Mouse (Mus musculus): Measurements from ENCODE around the gene Tanc1.

Tanc1 gene

GRCm38 (mm10) chr2:59881404-59881803 is 269.6 kb downstream of the Tanc1 start:
- in situ Hi-C loops (cut with MboI), result no loop called here

GRCm38 (mm10) chr2:59881831-59882741 is 270.2 kb downstream of the Tanc1 start, which contains the start of gene Wdsub1:
Wdsub1 (minus strand) TSS chr2:59882591.
- in situ Hi-C loops (cut with MboI), result no loop called here

DNA sequence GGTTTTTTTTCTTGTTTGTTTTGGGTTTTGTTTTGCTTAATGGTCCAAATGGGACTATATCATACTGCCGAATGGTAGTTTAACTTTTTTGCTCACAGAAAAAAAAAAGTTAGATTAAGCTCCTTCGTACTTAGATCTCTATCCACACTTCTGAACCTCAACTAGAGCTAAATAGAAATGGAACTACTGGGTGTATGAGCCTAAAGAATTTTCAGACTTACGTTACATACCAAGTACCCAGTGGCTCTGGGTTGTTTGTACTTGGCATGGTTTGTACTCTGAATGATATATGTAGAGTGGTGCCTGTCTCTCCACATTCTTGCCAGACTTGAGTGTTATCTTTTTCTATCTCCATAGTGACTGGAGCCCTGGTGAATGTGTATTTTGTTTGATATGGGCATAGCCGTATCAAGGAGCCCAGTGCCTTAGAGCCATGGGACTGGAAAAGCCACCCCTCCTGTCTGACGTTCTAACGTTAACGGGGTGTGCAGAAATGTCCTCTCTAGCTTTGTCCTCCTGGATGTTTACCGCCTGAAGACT is 271.0 kb downstream of the Tanc1 start:
- in situ Hi-C loops (cut with MboI), result no loop called here

GRCm38 (mm10) chr2:59889699-59890098 is 277.9 kb downstream of the Tanc1 start:
- in situ Hi-C loops (cut with MboI), result no loop called here

Measured in mature B cell (primary cell).